Mouse (Mus musculus) spleen, adult 12 weeks (tissue): ENCODE measurements around the gene Gm21970.

Source experiments
- DNase-seq: peaks from one replicate; pipeline ENCODE4 v3.0.0; 2022; ENCODE audit warnings: low spot score

The Gm21970 gene

DNA sequence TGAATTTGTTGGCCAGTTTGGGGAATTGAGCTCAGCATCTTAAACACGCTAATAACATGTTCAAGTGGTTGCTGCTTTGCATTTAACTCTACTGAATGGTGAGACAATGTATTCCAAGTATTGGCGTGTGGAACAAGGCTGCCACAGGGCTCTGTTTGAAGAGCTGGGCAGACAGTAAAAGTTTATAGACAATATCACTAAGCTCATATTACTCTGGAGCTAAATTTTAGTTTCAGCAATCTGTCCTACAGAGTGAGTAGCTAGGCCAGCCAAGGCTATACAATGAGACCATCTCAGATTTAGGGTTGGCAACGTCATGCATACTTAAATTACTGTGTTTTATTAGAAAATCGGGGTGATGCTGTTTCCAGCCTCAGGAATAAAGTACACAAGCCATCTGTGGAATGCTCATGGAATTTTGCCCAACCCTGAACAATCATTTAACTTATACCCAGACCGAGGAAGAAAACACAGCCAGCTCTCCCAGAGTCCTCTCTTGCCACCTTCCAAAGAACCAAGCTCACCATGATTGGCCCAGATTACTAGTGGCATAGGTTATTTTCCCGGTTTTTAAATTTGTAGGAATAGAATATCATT lies 10.1 kb downstream of the Gm21970 start:
- no peak for DNase-seq

DNA sequence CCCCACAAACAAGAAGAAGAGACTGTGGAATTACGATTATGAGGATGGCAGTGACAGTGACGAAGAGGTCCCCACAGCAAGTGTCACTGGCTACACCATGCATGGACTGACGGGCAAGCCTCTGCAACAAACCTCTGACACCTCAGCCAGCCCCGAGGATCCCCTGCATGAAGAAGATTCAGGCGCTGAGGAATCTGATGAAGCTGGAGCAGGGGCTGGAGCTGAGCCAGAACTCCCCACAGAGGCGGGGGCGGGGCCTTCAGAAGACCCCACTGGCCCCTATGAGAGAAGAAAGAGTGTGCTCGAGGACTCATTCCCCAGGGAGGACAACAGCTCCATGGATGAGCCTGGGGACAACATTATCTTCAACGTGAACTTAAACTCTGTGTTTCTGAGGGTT lies 12.3 kb downstream of the Gm21970 start:
- DNase-seq, result no peak

GRCm38 (mm10) chr16:91404187-91404586 lies 12.7 kb downstream of the Gm21970 start:
- DNase-seq, result no peak

GRCm38 (mm10) chr16:91404828-91405577 lies 13.5 kb downstream of the Gm21970 start:
- DNase-seq, result no peak

GRCm38 (mm10) chr16:91405640-91406584 lies 14.4 kb downstream of the Gm21970 start, which contains the start of gene Il10rb:
Gene Il10rb, plus strand, starts transcription at chr16:91406164.
- peak; percentile 72 for DNase-seq

- no peak for DNase-seq
These were observed 15.2 kb downstream of the Gm21970 start for GRCm38 (mm10) chr16:91406585-91407220.

DNA sequence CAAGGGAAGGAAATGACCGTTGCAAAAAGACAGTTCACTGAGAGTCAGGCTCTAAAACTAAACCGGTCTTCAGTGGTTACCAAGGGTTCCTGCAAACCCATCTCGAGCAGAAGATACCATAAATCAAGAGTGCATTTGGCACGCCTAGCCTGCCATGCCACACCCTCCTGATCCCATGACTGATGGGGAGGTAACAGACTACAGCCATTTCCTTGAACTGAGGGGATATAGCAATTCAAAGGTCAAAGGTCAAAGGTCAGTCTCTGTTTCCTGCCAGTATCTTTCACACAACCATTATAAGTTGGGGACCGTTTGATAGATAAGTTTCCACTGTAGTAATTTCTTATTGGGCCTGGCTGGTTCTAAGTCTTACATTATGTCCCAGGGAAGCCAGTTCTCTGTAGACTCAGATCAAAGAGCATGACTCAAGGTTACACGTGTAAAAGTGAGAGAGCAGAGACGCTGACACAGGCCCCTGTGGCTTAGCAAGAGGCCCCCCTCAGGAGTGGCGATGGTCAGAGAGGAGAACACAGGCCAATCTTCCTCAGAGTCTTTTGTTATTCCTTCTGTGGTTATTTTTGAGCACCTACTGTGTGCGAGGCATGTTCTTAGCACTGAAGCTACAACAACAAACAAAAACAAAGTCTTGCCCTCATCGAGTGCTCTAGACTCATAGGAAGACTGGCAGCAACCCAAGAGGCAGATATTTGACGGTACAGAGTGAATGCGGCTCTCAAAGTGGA lies 21.8 kb downstream of the Gm21970 start:
- DNase-seq, result no peak

- no peak for DNase-seq
These were observed 24.1 kb downstream of the Gm21970 start for GRCm38 (mm10) chr16:91415391-91416189.

DNA sequence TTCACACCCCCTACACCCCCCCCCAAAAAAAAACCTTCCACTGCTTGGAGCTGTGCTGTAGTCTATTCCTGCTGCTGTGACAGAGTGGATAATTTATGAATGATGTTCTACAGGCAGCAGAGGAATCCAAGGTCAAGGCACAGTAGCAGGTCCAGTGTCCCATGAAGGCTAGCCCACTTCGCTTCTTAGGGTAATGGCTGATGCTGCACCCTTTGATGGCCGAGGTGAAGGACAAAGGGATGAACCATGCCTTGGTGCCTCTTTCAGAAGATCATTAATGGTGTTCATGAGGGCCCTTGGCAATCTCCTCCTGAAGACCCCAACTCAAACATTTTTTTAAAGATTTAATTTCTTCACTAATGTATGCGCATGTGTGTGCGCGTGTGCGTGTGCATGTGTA lies 24.8 kb downstream of the Gm21970 start:
- no peak for DNase-seq

- peak; percentile 46 for DNase-seq
These were observed 25.4 kb downstream of the Gm21970 start for GRCm38 (mm10) chr16:91416938-91417337.

DNA sequence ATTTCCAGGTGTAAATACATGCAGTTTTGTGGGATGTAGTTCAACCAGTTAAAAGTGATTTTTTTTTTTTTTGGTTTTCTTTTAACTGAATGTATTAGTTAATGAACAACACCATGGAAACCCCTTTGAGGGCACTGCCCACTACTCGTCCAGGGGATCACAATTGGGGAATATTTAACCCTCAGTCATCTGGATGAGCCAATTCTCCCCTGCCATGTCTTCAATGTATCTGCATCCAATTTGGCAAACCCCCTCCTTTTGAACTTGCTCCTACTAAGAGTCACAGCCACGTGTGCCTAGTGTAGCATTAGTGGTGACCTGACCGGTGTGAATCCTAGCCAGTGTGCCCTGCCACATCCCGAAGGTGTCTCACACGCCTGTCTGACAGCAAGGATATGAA lies 27.0 kb downstream of the Gm21970 start:
- no peak for DNase-seq

DNA sequence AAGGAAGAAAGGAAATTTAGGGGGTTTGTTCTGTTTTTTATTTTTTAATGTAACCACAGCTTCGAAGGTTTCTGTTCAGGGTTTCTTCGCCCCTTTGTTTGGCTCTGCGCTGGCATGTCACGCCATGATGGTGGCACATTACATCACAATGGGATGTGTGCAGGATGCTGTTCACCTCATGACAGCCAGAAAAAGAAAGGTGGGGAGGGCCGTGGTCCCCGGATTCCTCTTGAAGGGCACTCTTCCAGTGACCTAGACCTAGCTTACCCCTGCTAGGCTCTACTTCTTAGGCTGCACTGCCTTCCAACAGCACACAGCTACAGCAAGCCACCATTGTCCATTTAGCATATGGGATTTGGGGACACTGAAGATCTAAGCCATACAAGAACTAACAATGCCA lies 34.3 kb downstream of the Gm21970 start:
- no peak for DNase-seq

GRCm38 (mm10) chr16:91426586-91426985 lies 35.1 kb downstream of the Gm21970 start:
- DNase-seq, result no peak

DNA sequence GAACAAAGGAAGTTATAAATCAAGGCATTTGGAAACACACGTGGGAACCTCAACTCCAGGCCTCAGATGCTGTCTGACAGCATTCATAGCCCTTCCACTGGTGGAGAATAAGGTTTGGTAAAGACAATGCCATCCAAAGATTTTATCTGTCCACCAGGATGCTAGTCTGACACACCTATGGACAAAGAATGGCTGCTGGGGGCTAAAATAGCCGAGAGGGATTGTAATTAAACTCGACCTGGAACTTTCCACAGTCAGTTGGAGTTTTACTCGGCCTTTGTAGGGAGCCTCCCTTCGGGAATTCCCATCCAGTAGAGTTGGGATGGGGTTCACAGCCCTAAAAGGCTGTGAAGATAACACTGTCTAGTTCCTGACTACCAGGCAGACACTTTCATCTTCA lies 35.9 kb downstream of the Gm21970 start:
- no peak for DNase-seq

DNA sequence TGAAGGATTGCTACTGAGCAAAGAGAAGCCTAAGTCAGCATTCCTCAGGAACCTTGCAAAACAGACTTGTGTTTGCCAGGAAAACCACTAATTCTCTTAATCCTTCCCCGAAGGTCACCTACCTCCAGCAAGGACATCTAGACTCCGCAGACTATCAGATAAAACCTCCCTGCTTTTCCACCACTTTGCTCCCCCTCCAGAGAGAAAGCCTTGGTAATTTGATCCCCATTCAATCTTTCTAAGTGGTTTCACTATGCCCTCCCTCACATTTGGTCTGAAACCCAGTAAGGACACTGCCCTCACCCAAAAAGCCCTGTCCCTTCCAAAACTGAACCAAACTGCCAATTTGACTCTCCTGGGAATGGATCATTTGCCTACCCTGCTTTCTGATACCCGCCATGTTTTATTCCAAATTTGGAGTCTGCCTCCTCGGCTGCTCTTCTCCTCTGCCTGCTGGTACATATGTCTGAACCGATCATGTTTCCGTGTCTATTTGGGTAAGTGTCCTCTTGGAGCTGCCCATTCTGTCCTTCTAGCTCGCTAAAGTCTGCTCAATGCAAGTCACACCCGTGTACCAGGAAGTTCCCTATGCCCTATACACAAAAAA lies 36.8 kb downstream of the Gm21970 start:
- no peak for DNase-seq

DNA sequence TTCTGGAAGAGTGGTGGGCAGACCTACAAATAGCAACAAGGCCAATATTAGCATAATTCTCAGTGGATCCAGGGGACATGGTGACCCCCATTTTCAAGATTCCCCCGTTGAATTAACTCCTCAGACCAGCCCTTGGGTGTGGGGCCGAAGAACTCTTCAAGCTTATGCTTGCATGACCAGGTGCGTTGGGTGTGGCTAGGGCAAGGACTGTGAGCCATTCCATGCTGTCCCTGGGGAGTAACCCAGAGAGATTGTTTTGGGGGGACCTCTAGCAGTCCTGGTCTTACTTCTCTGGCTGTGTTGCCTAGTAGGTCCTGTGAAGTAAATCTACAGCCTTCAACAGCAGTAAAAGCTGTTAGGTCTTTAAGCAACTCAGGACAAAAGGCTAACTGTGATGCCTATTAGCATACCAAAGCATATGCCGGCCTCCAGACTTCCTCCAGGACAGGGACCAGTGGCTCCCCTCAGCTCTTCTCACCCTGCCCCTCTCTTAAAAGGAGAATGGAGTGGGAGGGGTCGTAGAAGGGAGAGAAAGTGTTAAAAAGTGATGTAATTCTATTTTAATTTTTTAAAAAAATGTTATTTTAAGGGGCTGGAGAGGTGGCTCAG lies 41.3 kb downstream of the Gm21970 start:
- no peak for DNase-seq

- no peak for DNase-seq
These were observed 41.9 kb downstream of the Gm21970 start for GRCm38 (mm10) chr16:91433329-91433933.

DNA sequence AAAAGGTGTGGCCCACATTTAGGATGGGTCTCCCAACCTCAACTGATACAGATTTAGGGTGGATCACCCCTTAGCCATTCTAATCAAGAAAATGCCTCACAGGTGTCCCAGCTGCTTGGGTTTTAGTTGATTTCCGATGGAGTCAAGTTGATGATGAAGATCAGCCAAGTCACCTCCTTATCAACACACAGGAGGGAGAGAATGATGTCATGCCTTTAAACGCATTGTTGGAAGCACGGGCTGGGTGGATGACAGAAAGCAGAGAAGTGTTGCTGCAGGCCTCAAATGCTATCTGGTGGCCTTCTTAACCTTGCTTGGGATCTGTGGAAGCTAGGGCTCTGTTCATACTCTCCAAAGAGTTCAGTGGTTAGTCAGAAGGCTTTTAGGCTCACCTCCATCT lies 42.6 kb downstream of the Gm21970 start:
- DNase-seq, result no peak

DNA sequence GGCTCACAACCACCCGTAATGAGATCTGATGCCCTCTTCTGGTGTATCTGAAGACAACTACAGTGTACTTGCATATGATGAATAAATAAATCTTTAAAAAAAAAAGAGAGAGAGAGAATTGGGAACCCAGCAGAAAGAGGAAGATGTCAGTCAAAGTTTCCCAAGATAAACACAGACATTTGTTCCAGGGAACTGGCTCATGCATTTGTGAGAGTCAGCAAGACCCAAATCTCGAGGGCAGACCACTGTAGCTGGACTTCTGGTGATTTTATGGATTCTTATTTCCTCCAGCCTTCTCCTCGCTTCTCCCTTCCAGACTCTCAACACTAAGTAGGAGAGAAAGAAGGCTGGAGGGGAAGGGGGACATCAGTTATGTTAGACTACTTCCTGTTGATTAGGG lies 46.6 kb downstream of the Gm21970 start:
- no peak for DNase-seq
